9 mouse cellular contexts compared by ENCODE assay signal in the genomic region with DNA sequence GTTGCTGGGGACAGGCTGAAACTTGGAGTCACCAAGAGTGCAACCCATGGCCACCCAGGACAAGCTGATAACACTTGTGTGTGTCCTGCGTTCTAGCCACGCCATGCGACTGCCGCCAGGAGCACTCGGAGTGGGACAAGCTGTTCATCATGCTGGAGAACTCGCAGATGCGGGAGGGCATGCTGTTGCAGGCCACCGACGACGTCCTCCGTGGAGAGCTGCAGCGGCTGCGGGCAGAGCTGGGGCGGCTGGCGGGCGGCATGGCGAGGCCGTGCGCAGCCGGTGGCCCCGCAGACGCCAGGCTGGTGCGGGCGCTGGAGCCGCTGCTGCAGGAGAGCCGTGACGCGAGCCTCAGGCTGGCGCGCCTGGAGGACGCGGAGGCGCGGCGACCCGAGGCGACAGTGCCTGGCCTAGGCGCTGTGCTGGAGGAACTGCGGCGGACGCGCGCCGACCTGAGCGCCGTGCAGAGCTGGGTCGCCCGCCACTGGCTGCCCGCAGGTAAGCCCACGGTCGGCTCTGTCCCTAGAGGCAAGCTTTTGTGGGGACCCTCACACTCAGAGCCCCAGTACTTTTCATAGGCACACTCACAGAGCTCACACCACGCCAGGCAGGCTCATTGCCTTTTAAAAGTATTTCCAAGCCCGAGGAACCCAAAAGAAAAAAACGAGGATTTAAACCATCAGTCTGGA. TPM values are rescaled to one million over a fixed set of nuclear protein-coding genes. Genes with fewer than 3 reads are reported as not detected.
DNase-seq lines count a peak whose midpoint lies in the region; ATAC-seq and TF ChIP-seq lines count a peak whose summit lies in the region.
"Had no signal": no experiment of that assay in that cellular context is flagged by ENCODE, and none has a peak within 500 bp of the region (broad histone marks: within the 10 kb centered on the region; RNA-seq: fewer than 3 reads in every experiment).

No protein-coding gene starts in this region.

- H3K27ac ChIP-seq in kidney, embryonic 16.5 days (ENCODE audit: low read length) = peak overlapping the region; percentile 91
- H3K27ac ChIP-seq in liver, embryonic 13.5 days = no peak overlapping the region
- H3K27ac ChIP-seq in olfactory bulb, adult 2 months (ENCODE audit: insufficient read depth, low read depth, low read length) = no peak overlapping the region

- TF ChIP-seq CTCF in olfactory bulb, adult 2 months (IDR thresholded peaks at IDR 0.05; ENCODE audit: insufficient read depth, low read depth, low read length) = no peak

- peak; percentile 39 to 61 for DNase-seq in cerebellum, postnatal 25 days
- DNase-seq in cerebellum, adult 9-11 months = no peak
- peak; percentile 79 for DNase-seq in embryo, embryonic 11 days
- no peak for DNase-seq in liver, embryonic 13.5 days
- no peak for DNase-seq in c-Kit-positive CD71-positive TER-119-positive erythroid progenitor cells, embryonic 14.5 days (ENCODE audit: low spot score)

- H3K4me2 ChIP-seq in kidney, embryonic 16.5 days (replicated peaks; ENCODE audit: low read depth, low read length) = peak overlapping the region; percentile 93
- H3K4me2 ChIP-seq in liver, embryonic 13.5 days = peak overlapping the region; percentile 60

- H3K27me3 ChIP-seq in kidney, embryonic 16.5 days (ENCODE audit: insufficient read depth, low read length) = no peaks in the 10 kb centered on the region; the same call in 1 of the 2 replicates
- H3K27me3 ChIP-seq in liver, embryonic 13.5 days = peaks cover 45% of the 10 kb centered on the region
- H3K27me3 ChIP-seq: CH12.LX had no signal

- ATAC-seq in granulocyte monocyte progenitor cell, adult 5-6 weeks (replicated peaks; ENCODE audit: poor library complexity, severe bottlenecking) = peak; percentile 80
- peak; percentile 84 for ATAC-seq in kidney, embryonic 16.5 days (ENCODE audit: low FRiP score, low TSS enrichment)
- ATAC-seq in liver, embryonic 13.5 days (ENCODE audit: low read depth) = 0 out of 2 replicates have a peak, but pooled peaks have one; percentile 41

- no peaks in the 10 kb centered on the region for H3K9me3 ChIP-seq in kidney, embryonic 16.5 days (ENCODE audit: low read length)
- no peaks in the 10 kb centered on the region for H3K9me3 ChIP-seq in liver, embryonic 13.5 days (replicated peaks)

- H3K4me3 ChIP-seq in kidney, embryonic 16.5 days (ENCODE audit: low read length) = peak overlapping the region; percentile 59
- H3K4me3 ChIP-seq in liver, embryonic 13.5 days (replicated peaks) = peak overlapping the region; percentile 43
- H3K4me3 ChIP-seq in olfactory bulb, adult 2 months (ENCODE audit: insufficient read depth, low read depth, low read length) = peak overlapping the region; percentile 49

- H3K9ac ChIP-seq in kidney, embryonic 16.5 days (replicated peaks; ENCODE audit: low read length) = peak overlapping the region; percentile 80
- H3K9ac ChIP-seq in liver, embryonic 13.5 days = peak overlapping the region; percentile 29; the same call in 1 of the 2 replicates

- peaks cover 22% of the 10 kb centered on the region for H3K4me1 ChIP-seq in kidney, embryonic 16.5 days (ENCODE audit: insufficient read depth, low read length)
- no peaks in the 10 kb centered on the region for H3K4me1 ChIP-seq in liver, embryonic 13.5 days (replicated peaks)
- peaks cover 6% of the 10 kb centered on the region for H3K4me1 ChIP-seq in olfactory bulb, adult 2 months (ENCODE audit: control insufficient read depth, insufficient read depth, low read length)

- TF ChIP-seq POLR2A in olfactory bulb, adult 2 months (IDR thresholded peaks at IDR 0.05; ENCODE audit: insufficient read depth, low read depth, low read length) = no peak

- H3K36me3 ChIP-seq in kidney, embryonic 16.5 days (ENCODE audit: insufficient read depth, low read length) = no peaks in the 10 kb centered on the region
- H3K36me3 ChIP-seq in liver, embryonic 13.5 days = no peaks in the 10 kb centered on the region

- WGBS in kidney, embryonic 16.5 days = under 1% methylated on average over 54 of the region's 54 CpGs
- WGBS in liver, embryonic 13.5 days (ENCODE audit: insufficient replicate concordance) = under 1% methylated on average over 47 of the region's 54 CpGs
- WGBS in olfactory bulb, adult 2 months = under 1% methylated on average over 54 of the region's 54 CpGs

RNA-seq across cellular contexts. Expression of a gene that starts 1.0 kb away (rescaled TPM):
- total RNA-seq in granulocyte monocyte progenitor cell, adult 5-6 weeks (2014; fragmentation: Nextera tagmentation) = not detected in 2 replicates
- total RNA-seq in granulocyte monocyte progenitor cell, adult 5-6 weeks (2017) = 0.39 TPM in 1 of 2 replicates, not detected in the other
- 11.5 and 12.5 TPM in 2 replicates for polyA plus RNA-seq in kidney, embryonic 16.5 days (2015; fragmentation: Nextera tagmentation; extraction: Ambion mirVana)
- 0.32 and 0.37 TPM in 2 replicates for polyA plus RNA-seq in liver, embryonic 13.5 days (2015; fragmentation: Nextera tagmentation; extraction: Ambion mirVana)
- not detected in 2 replicates for polyA plus RNA-seq in olfactory bulb, adult 2 months (2012; ENCODE audit: insufficient read depth, insufficient read length, low replicate concordance, missing spikeins)
- total RNA-seq: CH12.LX had no signal

Comparison
In these comparisons a context has a peak if more than half of its experiments do, and no peak if none do; other contexts are left out.
1. DNase-seq: peak in cerebellum, postnatal 25 days (2 of 2) and embryo, embryonic 11 days (single experiment); none in cerebellum, adult 9-11 months (single experiment), liver, embryonic 13.5 days (single experiment) and c-Kit-positive CD71-positive TER-119-positive erythroid progenitor cells, embryonic 14.5 days (single experiment).
2. Peak in every context shown above with its lines, with median percentiles within 50 percentile points of each other: ATAC-seq and H3K4me3 ChIP-seq.